Mouse (Mus musculus): ENCODE measurements around the gene Gm10719. TPM values are rescaled to one million over a fixed set of nuclear protein-coding genes. Genes with fewer than 3 reads are reported as not detected.
"Not testable (repeated sequence)": the region's sequence is repeated elsewhere in the genome, so short reads cannot be mapped to it uniquely, and the experiment has no call there.

Gm10719 gene
- polyA plus RNA-seq, 1 experiment from 2014 or later = not detected

- H3K4me2 ChIP-seq; H3K4me1 ChIP-seq; H3K27ac ChIP-seq; ATAC-seq (ENCODE audit: insufficient number of reproducible peaks, insufficient read depth, low FRiP score, low TSS enrichment, low read depth); H3K9ac ChIP-seq; H3K27me3 ChIP-seq; H3K4me3 ChIP-seq; H3K9me3 ChIP-seq; H3K36me3 ChIP-seq: not testable (repeated sequence)
- 68% methylated on average over 14 of the region's 16 CpGs for WGBS
Measured at GRCm38 (mm10) chr9:3029276-3030000, 12.2 kb downstream of the Gm10719 start.

- not testable (repeated sequence) for H3K9ac ChIP-seq; H3K27ac ChIP-seq; H3K36me3 ChIP-seq; H3K4me2 ChIP-seq; H3K9me3 ChIP-seq; H3K4me3 ChIP-seq; ATAC-seq (ENCODE audit: insufficient number of reproducible peaks, insufficient read depth, low FRiP score, low TSS enrichment, low read depth); H3K27me3 ChIP-seq; H3K4me1 ChIP-seq
- 66% methylated on average over 3 of the region's 10 CpGs for WGBS
Measured at GRCm38 (mm10) chr9:3030677-3031318, 13.6 kb downstream of the Gm10719 start.

DNA sequence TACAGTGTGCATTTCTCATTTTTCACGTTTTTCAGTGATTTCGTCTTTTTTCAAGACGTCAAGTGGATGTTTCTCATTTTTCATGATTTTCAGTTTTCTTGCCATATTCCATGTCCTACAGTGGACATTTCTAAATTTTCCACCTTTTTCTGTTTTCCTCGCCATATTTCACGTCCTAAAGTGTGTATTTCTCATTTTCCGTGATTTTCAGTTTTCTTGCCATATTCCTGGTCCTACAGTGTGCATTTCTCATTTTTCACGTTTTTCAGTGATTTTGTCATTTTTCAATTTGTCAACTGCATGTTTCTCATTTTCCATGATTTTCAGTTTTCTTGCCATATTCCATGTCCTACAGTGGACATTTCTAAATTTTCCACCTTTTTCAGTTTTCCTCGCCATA, 17.1 kb downstream of the Gm10719 start, which contains the start of gene Gm17535:
Gene Gm17535 (plus strand): TSS at position 301 of the 400 bp plus-strand sequence.
- ATAC-seq (ENCODE audit: insufficient number of reproducible peaks, insufficient read depth, low FRiP score, low TSS enrichment, low read depth); H3K4me3 ChIP-seq; H3K27ac ChIP-seq; H3K4me1 ChIP-seq; H3K9me3 ChIP-seq; H3K9ac ChIP-seq; H3K4me2 ChIP-seq; H3K36me3 ChIP-seq; H3K27me3 ChIP-seq: not testable (repeated sequence)
- WGBS = 47% methylated on average over 1 of the region's 8 CpGs

GRCm38 (mm10) chr9:3036577-3036976, 19.4 kb downstream of the Gm10719 start, which contains the start of gene Gm10715:
Gene Gm10715, plus strand, starts transcription at chr9:3036877.
- H3K4me2 ChIP-seq; H3K9me3 ChIP-seq; H3K4me1 ChIP-seq; H3K36me3 ChIP-seq; H3K27me3 ChIP-seq; H3K27ac ChIP-seq; H3K9ac ChIP-seq; ATAC-seq (ENCODE audit: insufficient number of reproducible peaks, insufficient read depth, low FRiP score, low TSS enrichment, low read depth); H3K4me3 ChIP-seq: not testable (repeated sequence)
- WGBS = 73% methylated on average over 8 of the region's 8 CpGs

DNA sequence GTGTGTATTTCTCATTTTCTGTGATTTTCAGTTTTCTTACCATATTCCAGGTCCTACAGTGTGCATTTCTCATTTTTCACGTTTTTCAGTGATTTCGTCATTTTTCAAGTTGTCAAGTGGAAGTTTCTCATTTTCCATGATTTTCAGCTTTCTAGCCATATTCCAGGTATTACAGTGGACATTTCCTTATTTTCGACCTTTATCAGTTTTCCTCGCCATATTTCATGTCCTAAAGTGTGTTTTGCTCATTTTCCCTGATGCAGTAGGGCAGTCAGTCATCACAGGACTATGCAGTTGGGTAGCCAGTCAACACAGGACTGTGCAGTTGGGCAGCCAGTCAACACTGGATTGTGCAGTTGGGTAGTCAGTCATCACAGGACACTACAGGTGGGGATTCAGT, 21.0 kb downstream of the Gm10719 start:
- H3K9ac ChIP-seq; H3K27me3 ChIP-seq; H3K27ac ChIP-seq; ATAC-seq (ENCODE audit: insufficient number of reproducible peaks, insufficient read depth, low FRiP score, low TSS enrichment, low read depth); H3K4me1 ChIP-seq; H3K9me3 ChIP-seq; H3K36me3 ChIP-seq; H3K4me3 ChIP-seq; H3K4me2 ChIP-seq: not testable (repeated sequence)
- WGBS = 65% methylated on average over 4 of the region's 4 CpGs

Small RNAs within 50 kb of the gene (microRNA-seq; reads per million reads assigned to microRNA genes)
- not detected for gene Mir101c

Other genes starting within 250 kb of the Gm10719 start
- gene Gm10722, start 16.5 kb upstream of the Gm10719 start, polyA plus RNA-seq (2015; fragmentation: Nextera tagmentation; extraction: Ambion mirVana) = not detected in 2 replicates
- not detected in 2 replicates for gene Gm11168, start 14.1 kb upstream of the Gm10719 start, polyA plus RNA-seq (2015; fragmentation: Nextera tagmentation; extraction: Ambion mirVana)
- gene Gm10721, start 4.3 kb upstream of the Gm10719 start, polyA plus RNA-seq (2015; fragmentation: Nextera tagmentation; extraction: Ambion mirVana) = not detected in 2 replicates
- gene Gm10720, start 1.8 kb upstream of the Gm10719 start, polyA plus RNA-seq (2015; fragmentation: Nextera tagmentation; extraction: Ambion mirVana) = not detected in 2 replicates
- 1.5 TPM in 1 of 2 replicates, not detected in the other for gene Gm10718, start 6.1 kb downstream of the Gm10719 start, polyA plus RNA-seq (2015; fragmentation: Nextera tagmentation; extraction: Ambion mirVana)
- gene Gm10717, start 8.0 kb downstream of the Gm10719 start, polyA plus RNA-seq (2015; fragmentation: Nextera tagmentation; extraction: Ambion mirVana) = not detected in 2 replicates
- gene Gm17535, start 17.2 kb downstream of the Gm10719 start, polyA plus RNA-seq (2015; fragmentation: Nextera tagmentation; extraction: Ambion mirVana) = not detected in 2 replicates
- gene Gm10715, start 19.5 kb downstream of the Gm10719 start, polyA plus RNA-seq (2015; fragmentation: Nextera tagmentation; extraction: Ambion mirVana) = not detected in 2 replicates

All from embryonic facial prominence, embryonic 13.5 days (tissue).